Mouse (Mus musculus): Measurements from ENCODE around the gene Cfi. TPM values are rescaled to one million over a fixed set of nuclear protein-coding genes. Genes with fewer than 3 reads are reported as not detected.

Cfi gene
- not detected for total RNA-seq (2021)
- long read RNA-seq, experiment 1: 0 reads
- long read RNA-seq, experiment 2: 0 reads

- DNase-seq (ENCODE audit: low spot score in 2 of 2): no peak
Observed at GRCm38 (mm10) chr3:129835388-129835934, at the start of gene Cfi. TSS of gene Cfi (plus strand) at chr3:129835884.

DNA sequence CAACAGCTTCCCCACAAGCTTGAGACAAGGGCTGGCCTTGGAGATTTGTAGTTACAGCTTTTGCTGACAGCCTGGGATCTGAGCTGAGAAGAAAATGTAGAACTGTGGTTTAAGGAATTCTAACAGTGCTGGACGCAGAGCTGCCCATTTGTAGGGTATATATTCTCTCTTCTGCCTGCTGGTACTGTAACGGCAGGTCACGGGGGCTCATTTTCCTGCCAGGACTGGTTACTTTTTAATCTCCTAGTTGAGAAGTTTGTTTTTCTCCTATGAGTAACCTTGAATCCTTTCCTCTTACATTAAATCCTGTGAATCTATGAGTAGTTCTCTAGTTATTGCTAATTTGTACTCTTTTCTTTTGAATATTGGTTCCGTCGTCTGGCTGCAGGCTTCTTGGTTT is 41.9 kb upstream of the Cfi start:
- DNase-seq (ENCODE audit: low spot score in 2 of 2): no peak

- no peak for DNase-seq (ENCODE audit: low spot score in 2 of 2)
Observed at GRCm38 (mm10) chr3:129797341-129797740, 38.3 kb upstream of the Cfi start.

GRCm38 (mm10) chr3:129798551-129798950 is 37.1 kb upstream of the Cfi start:
- no peak for DNase-seq (ENCODE audit: low spot score in 2 of 2)

- no peak for DNase-seq (ENCODE audit: low spot score in 2 of 2)
Observed at GRCm38 (mm10) chr3:129799011-129799410, 36.7 kb upstream of the Cfi start.

GRCm38 (mm10) chr3:129803765-129804164 is 31.9 kb upstream of the Cfi start, which contains the start of gene Lrit3:
TSS of gene Lrit3 (minus strand) at chr3:129804030.
- no peak for DNase-seq (ENCODE audit: low spot score in 2 of 2)

DNA sequence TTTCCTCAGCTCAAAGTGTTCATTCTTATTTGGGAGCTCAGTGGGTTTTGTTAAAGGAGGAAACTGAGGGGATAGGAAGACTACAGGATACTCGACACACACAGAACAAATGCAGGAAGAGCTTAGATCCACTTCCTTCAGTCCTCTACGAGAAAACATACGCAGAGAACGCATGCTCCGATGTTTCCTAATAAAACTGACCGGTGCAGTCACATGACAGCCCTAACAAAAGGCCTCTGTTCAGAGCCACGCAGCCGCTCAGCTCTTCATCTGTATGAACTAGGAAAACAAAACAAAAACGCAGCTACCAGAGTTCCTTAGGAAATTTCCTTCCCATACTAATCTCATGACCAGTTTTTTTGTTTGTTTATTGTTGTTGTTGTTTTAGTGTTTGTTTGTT is 14.8 kb upstream of the Cfi start:
- no peak for DNase-seq (ENCODE audit: low spot score in 2 of 2)

DNA sequence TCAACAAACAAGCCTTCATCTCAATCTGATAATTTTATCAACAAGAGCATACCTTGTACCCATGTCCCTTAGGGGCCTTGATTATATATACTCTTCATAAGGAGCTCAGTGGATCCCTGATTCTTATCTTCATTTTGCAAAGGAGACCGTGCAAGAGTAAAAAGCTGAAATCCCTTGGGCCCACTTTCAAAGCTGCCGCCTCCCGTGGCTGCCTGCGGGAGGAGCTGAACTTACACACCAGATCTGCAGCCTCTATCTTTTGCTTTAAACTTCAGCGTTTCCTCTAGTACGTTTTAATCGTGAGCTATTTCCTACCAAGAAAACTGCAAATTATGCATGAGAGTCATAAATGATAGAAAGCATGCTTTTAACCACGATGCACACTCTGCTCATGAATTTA is 13.9 kb upstream of the Cfi start:
- DNase-seq (ENCODE audit: low spot score in 2 of 2): no peak

DNA sequence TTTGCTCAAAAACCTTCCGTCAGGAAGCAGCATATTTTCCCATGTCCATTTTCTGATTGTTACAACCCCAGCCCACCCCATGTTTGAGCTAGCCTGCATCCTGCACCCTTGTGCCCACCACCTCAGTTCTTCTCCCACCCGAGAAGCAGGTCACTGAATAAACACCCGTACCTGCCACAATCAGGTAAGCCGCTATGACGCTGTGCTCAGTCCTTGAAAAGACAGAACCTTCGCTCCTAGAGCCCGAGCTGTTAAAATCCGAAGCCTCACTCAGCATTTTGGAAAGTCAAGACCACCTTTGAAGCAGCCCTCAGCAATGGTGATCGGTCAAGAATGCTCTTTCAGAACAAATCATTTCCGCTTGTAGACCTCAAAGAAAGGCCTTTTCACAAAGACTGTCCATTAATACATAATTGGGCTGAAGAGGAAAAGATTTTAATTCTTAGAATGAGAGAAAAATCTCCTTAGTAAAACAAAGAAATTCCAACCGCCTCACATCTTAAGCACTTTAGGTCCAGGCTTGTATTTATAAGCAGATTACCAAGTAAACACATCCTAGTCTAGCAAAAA is 13.4 kb upstream of the Cfi start, which contains the start of gene Rrh:
Rrh (minus strand) TSS at position 382 of the 570 bp plus-strand sequence.
- DNase-seq (ENCODE audit: low spot score in 2 of 2): no peak

GRCm38 (mm10) chr3:129823293-129823692 is 12.4 kb upstream of the Cfi start:
- DNase-seq (ENCODE audit: low spot score in 2 of 2): no peak

GRCm38 (mm10) chr3:129824146-129824545 is 11.5 kb upstream of the Cfi start:
- no peak for DNase-seq (ENCODE audit: low spot score in 2 of 2)

DNA sequence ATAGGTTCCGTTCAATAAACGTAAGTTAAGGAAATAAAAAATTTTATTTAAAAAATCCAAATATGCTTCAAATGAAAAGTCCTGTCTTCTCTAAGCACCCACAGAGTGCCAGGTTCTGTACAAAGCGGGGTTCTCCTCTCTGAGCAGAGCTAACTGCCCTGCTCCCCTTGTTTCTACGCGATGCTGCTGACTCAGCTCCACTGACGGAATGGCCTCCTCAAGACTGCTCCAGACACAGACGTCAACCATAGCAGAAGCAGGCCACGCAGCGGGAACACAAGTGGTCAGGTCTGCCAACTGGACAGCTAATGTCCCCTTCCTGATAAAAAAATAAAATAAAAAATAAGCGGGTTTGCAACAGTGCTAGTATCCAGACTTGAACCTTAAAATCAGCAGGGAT is 10.8 kb upstream of the Cfi start:
- no peak for DNase-seq (ENCODE audit: low spot score in 2 of 2)

- DNase-seq (ENCODE audit: low spot score in 2 of 2): no peak
Observed at GRCm38 (mm10) chr3:129826691-129827090, 9.0 kb upstream of the Cfi start.

DNA sequence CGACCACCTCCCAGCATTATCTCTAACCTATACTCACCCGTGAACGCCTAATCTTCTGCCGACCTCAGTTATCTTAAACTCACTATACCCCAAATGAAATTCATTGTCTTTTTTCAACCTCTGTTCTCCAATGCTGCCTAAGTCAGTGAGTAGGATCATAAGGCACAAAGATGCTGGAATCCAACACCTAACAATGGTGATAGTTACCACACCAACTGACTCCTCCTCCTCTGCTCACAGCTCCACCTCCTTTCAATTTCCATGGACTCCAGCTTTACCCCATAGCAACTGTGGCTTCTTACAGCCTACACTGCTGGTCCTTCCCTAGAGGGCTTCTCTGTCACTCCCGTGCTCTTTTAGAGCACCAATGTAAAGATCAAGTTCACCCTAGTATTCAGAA is 8.0 kb upstream of the Cfi start:
- DNase-seq (ENCODE audit: low spot score in 2 of 2): no peak

DNA sequence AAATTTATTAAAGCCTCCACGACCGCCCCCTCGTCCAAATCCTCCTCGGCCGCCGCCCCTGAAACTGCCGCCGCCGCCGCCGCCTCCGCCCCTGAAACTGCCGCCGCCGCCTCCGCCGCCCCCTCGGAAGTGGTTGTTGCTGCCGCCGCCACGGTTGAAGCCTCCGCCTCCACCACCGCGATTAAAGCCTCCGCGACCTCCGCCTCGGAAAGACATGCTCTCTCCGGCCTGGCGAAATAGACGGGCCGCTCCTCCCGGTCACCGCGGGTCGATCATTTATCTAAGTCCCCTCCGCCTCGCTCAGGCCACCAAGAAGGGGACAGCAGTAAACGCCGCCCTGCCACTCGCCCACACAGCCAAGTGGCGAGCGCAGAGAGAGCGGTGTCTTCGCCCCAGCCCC is 5.1 kb upstream of the Cfi start:
- peak in 1 of 2 experiments; percentile 18 for DNase-seq (ENCODE audit: low spot score in 2 of 2)

- peak; percentile 95 to 96 for DNase-seq (ENCODE audit: low spot score in 2 of 2)
Observed at GRCm38 (mm10) chr3:129831035-129831568, 4.6 kb upstream of the Cfi start, which contains the start of gene Gar1. TSS of gene Gar1 (minus strand) at chr3:129831396.

DNA sequence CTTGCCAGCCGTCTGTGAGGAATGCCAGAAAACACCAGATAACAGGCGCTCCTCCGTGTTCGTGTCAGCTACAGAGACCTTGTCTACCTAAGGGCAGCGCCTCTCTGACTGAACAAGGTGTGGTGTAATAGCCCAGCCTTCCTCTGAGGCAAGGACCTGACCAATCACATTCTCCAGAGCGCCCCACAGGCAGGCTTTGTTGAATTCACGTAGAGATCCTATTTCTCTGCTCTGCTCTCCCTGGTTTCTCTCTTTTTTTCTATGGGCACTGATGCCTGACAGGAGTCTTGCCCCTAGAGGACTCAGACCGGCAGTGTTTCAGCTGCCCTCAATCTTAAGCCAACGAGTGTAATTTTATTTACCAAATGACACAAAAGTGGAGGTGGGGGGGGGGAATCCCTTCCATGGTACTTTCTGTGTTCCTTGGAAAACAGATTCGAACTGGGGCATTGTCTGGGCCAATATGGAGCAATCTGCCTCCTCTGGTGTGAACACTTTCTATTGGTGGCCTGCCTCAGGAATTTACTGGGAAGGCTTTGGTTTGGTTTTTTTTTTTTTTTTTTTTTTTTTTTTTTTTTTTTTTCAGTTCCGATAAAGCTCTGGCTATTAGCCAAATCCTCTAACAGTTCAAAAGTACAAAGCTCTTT is 490 bp downstream of the Cfi start:
- no peak for DNase-seq (ENCODE audit: low spot score in 2 of 2)

- DNase-seq (ENCODE audit: low spot score in 2 of 2): no peak
Observed at GRCm38 (mm10) chr3:129836965-129837364, 1.3 kb downstream of the Cfi start.

DNA sequence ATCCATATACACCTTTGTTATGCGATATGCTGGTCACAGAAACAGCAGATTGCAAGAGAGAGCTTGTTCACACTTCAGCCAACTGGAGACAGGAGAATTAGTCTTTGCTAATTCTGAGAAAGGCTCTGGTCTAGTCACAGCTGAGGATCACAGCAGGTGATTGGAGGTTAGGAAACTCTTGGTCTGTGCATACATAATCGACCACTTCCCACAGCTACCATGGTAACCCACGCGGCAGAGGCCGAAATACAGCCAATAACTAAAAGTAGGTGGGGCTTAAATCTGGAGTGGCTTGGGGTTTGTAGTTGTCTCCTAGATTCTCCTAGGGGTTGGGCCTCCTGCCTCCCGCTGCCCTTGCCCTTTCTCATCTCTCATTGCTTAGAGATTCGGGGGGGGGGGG is 2.3 kb downstream of the Cfi start:
- no peak for DNase-seq (ENCODE audit: low spot score in 2 of 2)

DNA sequence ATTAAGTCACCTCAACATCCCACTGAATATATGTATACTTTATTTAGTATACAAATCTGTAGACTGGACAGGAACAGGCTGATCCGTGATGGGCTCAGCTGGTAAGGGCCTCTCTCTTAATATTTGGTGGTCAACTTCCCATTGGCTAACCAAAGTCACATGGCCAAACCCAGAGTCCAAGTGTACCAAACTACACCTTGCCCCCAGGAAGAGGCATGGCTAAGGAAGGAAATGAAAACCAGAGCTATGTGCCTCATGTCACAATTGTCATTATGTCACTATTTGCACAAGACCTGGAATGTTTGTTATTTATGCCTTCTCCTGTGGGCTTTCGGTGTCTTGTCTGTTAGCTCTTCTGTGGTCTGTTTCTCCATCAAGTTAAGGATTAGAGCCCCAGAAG is 10.2 kb downstream of the Cfi start:
- no peak for DNase-seq (ENCODE audit: low spot score in 2 of 2)

GRCm38 (mm10) chr3:129846846-129847245 is 11.2 kb downstream of the Cfi start:
- DNase-seq (ENCODE audit: low spot score in 2 of 2): no peak

DNA sequence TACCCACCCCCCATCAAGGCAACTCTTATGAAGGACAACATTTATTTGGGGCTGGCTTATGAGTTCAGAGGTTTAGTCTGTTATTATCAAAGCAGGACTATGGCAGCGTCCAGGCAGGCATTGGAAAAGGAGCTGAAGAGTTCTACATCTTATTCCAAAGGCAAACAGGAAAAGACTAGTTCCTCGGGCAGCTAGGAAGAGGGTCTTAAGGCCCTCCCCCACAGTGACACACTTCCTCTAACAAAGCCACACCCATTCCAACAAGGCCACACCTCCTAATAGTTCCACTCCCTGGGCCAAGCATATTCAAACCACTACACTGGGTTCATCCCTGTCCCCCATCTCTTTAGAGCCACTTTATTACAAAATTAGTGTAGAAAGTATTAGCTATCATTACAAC is 26.9 kb downstream of the Cfi start:
- DNase-seq (ENCODE audit: low spot score in 2 of 2): no peak
